Mouse (Mus musculus): ENCODE results near the gene Sprr2f. TPM values are rescaled to one million over a fixed set of nuclear protein-coding genes. Genes with fewer than 3 reads are reported as not detected.

The Sprr2f gene
- polyA plus RNA-seq (2012; ENCODE audit: low replicate concordance): not detected in 2 replicates

DNA sequence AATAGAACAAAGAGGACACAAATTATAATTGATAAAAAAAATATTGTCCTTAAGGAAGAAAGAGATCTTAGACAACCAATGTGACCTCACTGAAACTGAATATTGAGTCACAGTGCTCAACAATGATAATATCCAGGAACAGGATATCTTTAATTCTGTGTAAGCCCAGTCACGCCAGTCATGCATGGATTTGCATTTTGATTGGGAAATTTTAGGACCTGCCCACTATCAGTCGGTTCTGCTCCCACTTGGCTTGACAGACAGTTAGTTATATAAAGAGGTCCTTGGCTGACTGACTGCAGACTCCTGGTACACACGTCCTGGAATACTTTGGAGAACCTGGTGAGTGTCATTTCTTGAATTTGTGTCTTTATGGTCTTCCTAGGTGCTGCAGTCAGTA, at the start of gene Sprr2f:
TSS of gene Sprr2f (plus strand) at position 301 of the 400 bp plus-strand sequence.

GRCm38 (mm10) chr3:92316320-92316719, 48.7 kb upstream of the Sprr2f start, which contains the start of gene Sprr2b:
TSS of gene Sprr2b (plus strand) at chr3:92316620.

DNA sequence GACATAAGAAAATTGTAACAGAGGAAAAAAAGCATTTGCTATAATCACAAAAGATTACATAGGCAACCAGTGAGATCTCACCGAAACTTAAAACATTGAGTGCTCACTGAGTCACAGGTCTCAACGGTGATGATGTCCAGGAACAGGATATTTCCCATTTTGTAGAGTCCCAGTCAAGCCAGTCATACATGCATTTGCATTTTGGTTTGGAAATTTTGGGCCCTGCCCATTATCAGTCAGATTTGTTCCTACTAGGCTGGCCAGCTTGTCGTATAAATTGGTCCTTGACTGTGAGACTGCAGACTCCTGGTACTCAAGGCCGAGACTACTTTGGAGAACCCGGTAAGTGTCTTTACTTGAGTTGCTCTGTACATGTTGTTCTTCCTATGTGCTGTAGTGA, 26.1 kb upstream of the Sprr2f start, which contains the start of gene Sprr2d:
TSS of gene Sprr2d (plus strand) at position 301 of the 400 bp plus-strand sequence.

DNA sequence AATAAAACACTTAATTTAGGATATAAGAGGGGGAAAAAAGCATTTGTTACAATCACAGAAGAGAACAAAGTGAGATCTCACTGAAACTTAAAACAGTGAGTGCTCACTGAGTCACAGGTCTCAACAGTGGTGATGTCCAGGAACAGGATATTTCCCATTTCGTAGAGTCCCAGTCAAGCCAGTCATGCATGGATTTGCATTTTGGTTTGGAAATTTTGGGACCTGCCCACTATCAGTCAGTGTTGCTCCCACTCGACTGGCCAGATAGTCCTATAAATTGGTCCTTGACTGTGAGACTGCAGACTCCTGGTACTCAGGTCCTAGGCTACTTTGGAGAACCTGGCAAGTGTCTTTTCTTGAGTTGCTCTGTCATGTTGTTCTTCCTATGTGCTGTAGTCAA, 13.1 kb upstream of the Sprr2f start, which contains the start of gene Sprr2e:
TSS of gene Sprr2e (plus strand) at position 301 of the 400 bp plus-strand sequence.

GRCm38 (mm10) chr3:92385385-92385784, 20.4 kb downstream of the Sprr2f start, which contains the start of gene Sprr2h:
TSS of gene Sprr2h (plus strand) at chr3:92385685.

DNA sequence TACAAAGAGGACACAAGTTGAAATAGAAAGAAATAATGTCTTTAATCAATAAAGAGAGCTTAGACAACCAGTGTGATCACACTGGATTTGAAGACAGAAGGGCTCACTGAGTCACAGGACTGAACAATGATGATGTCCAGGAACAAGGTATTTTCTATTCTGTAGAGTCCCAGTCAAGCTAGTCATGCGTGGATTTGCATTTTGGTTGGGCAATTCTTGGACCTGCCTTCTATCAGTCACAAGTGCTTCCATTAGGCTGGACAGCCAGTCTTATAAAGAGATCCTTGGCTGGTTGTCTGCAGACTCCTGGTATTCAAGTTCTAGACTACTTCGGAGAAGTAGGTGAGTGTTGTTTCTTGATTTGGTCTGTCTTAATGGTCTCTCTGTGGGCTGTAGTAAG, 42.7 kb downstream of the Sprr2f start, which contains the start of gene Sprr2i:
TSS of gene Sprr2i (plus strand) at position 301 of the 400 bp plus-strand sequence.

Other genes with a start within 250 kb of the Sprr2f start
- not detected in 2 replicates for gene Prr9, start 241.2 kb upstream of the Sprr2f start, polyA plus RNA-seq (2012; ENCODE audit: low replicate concordance)
- gene Lelp1, start 222.4 kb upstream of the Sprr2f start, polyA plus RNA-seq (2012; ENCODE audit: low replicate concordance): not detected in 2 replicates
- gene Sprr2a1, start 149.4 kb upstream of the Sprr2f start, polyA plus RNA-seq (2012; ENCODE audit: low replicate concordance): not detected in 2 replicates
- gene Sprr2a2, start 149.3 kb upstream of the Sprr2f start, polyA plus RNA-seq (2012; ENCODE audit: low replicate concordance): not detected in 2 replicates
- gene Sprr2a3, start 79.8 kb upstream of the Sprr2f start, polyA plus RNA-seq (2012; ENCODE audit: low replicate concordance): not detected in 2 replicates
- gene Sprr2b, start 48.6 kb upstream of the Sprr2f start, polyA plus RNA-seq (2012; ENCODE audit: low replicate concordance): not detected in 2 replicates
- not detected in 2 replicates for gene Sprr2d, start 26.0 kb upstream of the Sprr2f start, polyA plus RNA-seq (2012; ENCODE audit: low replicate concordance)
- not detected in 2 replicates for gene Sprr2e, start 13.0 kb upstream of the Sprr2f start, polyA plus RNA-seq (2012; ENCODE audit: low replicate concordance)
- not detected in 2 replicates for gene Sprr2h, start 20.5 kb downstream of the Sprr2f start, polyA plus RNA-seq (2012; ENCODE audit: low replicate concordance)
- not detected in 2 replicates for gene Sprr2i, start 42.8 kb downstream of the Sprr2f start, polyA plus RNA-seq (2012; ENCODE audit: low replicate concordance)
- not detected in 2 replicates for gene Sprr2j-ps, start 52.9 kb downstream of the Sprr2f start, polyA plus RNA-seq (2012; ENCODE audit: low replicate concordance)
- 4.6 and 11.5 TPM in 2 replicates for gene Gm9774, start 64.2 kb downstream of the Sprr2f start, polyA plus RNA-seq (2012; ENCODE audit: low replicate concordance)
- gene Sprr2k, start 67.4 kb downstream of the Sprr2f start, polyA plus RNA-seq (2012; ENCODE audit: low replicate concordance): not detected in 2 replicates
- not detected in 2 replicates for gene Sprr1b, start 73.6 kb downstream of the Sprr2f start, polyA plus RNA-seq (2012; ENCODE audit: low replicate concordance)
- gene Sprr3, start 93.5 kb downstream of the Sprr2f start, polyA plus RNA-seq (2012; ENCODE audit: low replicate concordance): not detected in 2 replicates
- not detected in 2 replicates for gene Sprr1a, start 120.7 kb downstream of the Sprr2f start, polyA plus RNA-seq (2012; ENCODE audit: low replicate concordance)
- not detected in 2 replicates for gene Sprr4, start 135.3 kb downstream of the Sprr2f start, polyA plus RNA-seq (2012; ENCODE audit: low replicate concordance)
- gene 2310046K23Rik, start 169.3 kb downstream of the Sprr2f start, polyA plus RNA-seq (2012; ENCODE audit: low replicate concordance): not detected in 2 replicates
- gene Ivl, start 208.5 kb downstream of the Sprr2f start, polyA plus RNA-seq (2012; ENCODE audit: low replicate concordance): not detected in 2 replicates
- gene Smcp, start 223.8 kb downstream of the Sprr2f start, polyA plus RNA-seq (2012; ENCODE audit: low replicate concordance): not detected in 2 replicates
- not detected in 2 replicates for gene 2210017I01Rik, start 242.3 kb downstream of the Sprr2f start, polyA plus RNA-seq (2012; ENCODE audit: low replicate concordance)

All from hematopoietic multipotent progenitor cell, adult 10-12 weeks (in vitro differentiated cells).